Mouse (Mus musculus) kidney, adult 2 months (tissue): Measurements from ENCODE around the gene Il2rb. TPM values are rescaled to one million over a fixed set of nuclear protein-coding genes. Genes with fewer than 3 reads are reported as not detected.
A peak's percentile ranks its signal among the peaks of the same experiment; 100 is the strongest.

Experiments used
- DNase-seq: peaks from one replicate; pipeline ENCODE4 v3.0.0; 2021
- H3K27ac ChIP-seq: fragments of 200-500 bp; 2 replicates; pipeline ENCODE4 v1.5.1; 2012; ENCODE audit warnings: low read depth, low read length, control low read depth, inconsistent platforms; ENCODE audit not compliant: insufficient read depth
- H3K27me3 ChIP-seq: fragments of 200-500 bp; replicated peaks from 2 replicates; pipeline ENCODE4 v1.6.1; 2012; ENCODE audit warnings: mild to moderate bottlenecking, moderate library complexity, low read length, inconsistent platforms; ENCODE audit not compliant: control insufficient read depth, insufficient read depth
- H3K36me3 ChIP-seq: fragments of 200-500 bp; 2 replicates; pipeline ENCODE4 v1.6.1; 2012; ENCODE audit warnings: mild to moderate bottlenecking, moderate library complexity, low read length, inconsistent platforms; ENCODE audit not compliant: control insufficient read depth, insufficient read depth
- H3K4me1 ChIP-seq: fragments of 200-500 bp; 2 replicates; pipeline ENCODE4 v1.6.1; 2011; ENCODE audit warnings: low read length; ENCODE audit not compliant: control insufficient read depth, insufficient read depth
- H3K4me3 ChIP-seq: fragments of 200-500 bp; 2 replicates; pipeline ENCODE4 v1.5.1; 2011; ENCODE audit warnings: mild to moderate bottlenecking, low read depth, low read length, control low read depth; ENCODE audit not compliant: insufficient read depth
- CTCF ChIP-seq: fragments of 200-500 bp; conservative IDR thresholded peaks from 2 replicates; pipeline ENCODE4 v1.5.1; 2011; ENCODE audit warnings: low read depth, mild to moderate bottlenecking, control low read depth, low read length, moderate library complexity, mixed read lengths; ENCODE audit not compliant: insufficient read depth, insufficient read length
- POLR2A ChIP-seq: fragments of 200-500 bp; IDR thresholded peaks from one replicate; pipeline ENCODE4 v1.6.1; 2011; ENCODE audit warnings: low read depth, low read length, control low read depth
- WGBS: fragments of 180-500 bp; shearing (Covaris S2); methylation state at CpG from one replicate; pipeline ENCODE4 v1.1.7; 2018; 5-methylcytosine and 5-hydroxymethylcytosine counted together
- polyA plus RNA-seq: library from polyadenylated mRNA; depleted of rRNA; stranded (reverse); fragments of >200 nt; gene quantifications from 2 replicates; pipeline ENCODE4 v1.2.3, GENCODE M21; 2012

The Il2rb gene
- polyA plus RNA-seq, 1 experiment = 6.3 TPM

GRCm38 (mm10) chr15:78481448-78482000 lies 13.5 kb downstream of the Il2rb start:
- Histone ChIP-seq H3K27ac (no peak overlapping the region), H3K27me3 (no peaks in the 10 kb centered on the region), H3K4me1 (no peaks in the 10 kb centered on the region), H3K4me3 (no peak overlapping the region), H3K36me3 (no peaks in the 10 kb centered on the region)
- peak; percentile 6 for DNase-seq
- TF ChIP-seq POLR2A = no peak
- no peak for TF ChIP-seq CTCF
- WGBS = 54% methylated on average over 9 of the region's 9 CpGs

GRCm38 (mm10) chr15:78480991-78481390 lies 14.1 kb downstream of the Il2rb start:
- Histone ChIP-seq H3K4me3 (no peak overlapping the region), H3K27me3 (no peaks in the 10 kb centered on the region), H3K36me3 (no peaks in the 10 kb centered on the region), H3K4me1 (no peaks in the 10 kb centered on the region), H3K27ac (no peak overlapping the region)
- DNase-seq = no peak
- no peak for TF ChIP-seq CTCF
- no peak for TF ChIP-seq POLR2A
- 58% methylated on average over 2 of the region's 2 CpGs for WGBS

- no peak for TF ChIP-seq POLR2A
- no peak for TF ChIP-seq CTCF
- DNase-seq = no peak
- Histone ChIP-seq H3K4me3 (no peak overlapping the region), H3K4me1 (no peaks in the 10 kb centered on the region), H3K36me3 (no peaks in the 10 kb centered on the region), H3K27me3 (no peaks in the 10 kb centered on the region), H3K27ac (no peak overlapping the region)
- WGBS = 71% methylated on average over 7 of the region's 7 CpGs
Measured at GRCm38 (mm10) chr15:78480111-78480510, 15.0 kb downstream of the Il2rb start.

- TF ChIP-seq CTCF = no peak
- TF ChIP-seq POLR2A = no peak
- WGBS = 80% methylated on average over 5 of the region's 5 CpGs
- no peak overlapping the region for H3K27ac ChIP-seq
- H3K27me3 ChIP-seq = no peaks in the 10 kb centered on the region
- no peaks in the 10 kb centered on the region for H3K36me3 ChIP-seq
- no peaks in the 10 kb centered on the region for H3K4me1 ChIP-seq
- no peak overlapping the region for H3K4me3 ChIP-seq
- no peak for DNase-seq
Measured at GRCm38 (mm10) chr15:78479470-78479869, 15.6 kb downstream of the Il2rb start.

- no peak overlapping the region for H3K4me3 ChIP-seq
- WGBS = 90% methylated on average over 4 of the region's 4 CpGs
- TF ChIP-seq CTCF (no peak), POLR2A (no peak)
- H3K27me3 ChIP-seq = no peaks in the 10 kb centered on the region
- no peaks in the 10 kb centered on the region for H3K4me1 ChIP-seq
- no peaks in the 10 kb centered on the region for H3K36me3 ChIP-seq
- no peak for DNase-seq
- H3K27ac ChIP-seq = no peak overlapping the region
Measured at GRCm38 (mm10) chr15:78478073-78478472, 17.0 kb downstream of the Il2rb start.

- H3K36me3 ChIP-seq = no peaks in the 10 kb centered on the region
- no peak overlapping the region for H3K4me3 ChIP-seq
- no peak overlapping the region for H3K27ac ChIP-seq
- 89% methylated on average over 1 of the region's 1 CpGs for WGBS
- no peaks in the 10 kb centered on the region for H3K4me1 ChIP-seq
- no peak for TF ChIP-seq CTCF
- no peak for TF ChIP-seq POLR2A
- no peaks in the 10 kb centered on the region for H3K27me3 ChIP-seq
- no peak for DNase-seq
Measured at GRCm38 (mm10) chr15:78476878-78477277, 18.2 kb downstream of the Il2rb start.

GRCm38 (mm10) chr15:78475604-78476031 lies 19.5 kb downstream of the Il2rb start:
- DNase-seq = no peak
- 61% methylated on average over 3 of the region's 3 CpGs for WGBS
- H3K36me3 ChIP-seq = no peaks in the 10 kb centered on the region

GRCm38 (mm10) chr15:78473442-78473841 lies 21.6 kb downstream of the Il2rb start:
- TF ChIP-seq CTCF (no peak), POLR2A (no peak)
- no peaks in the 10 kb centered on the region for H3K27me3 ChIP-seq
- H3K36me3 ChIP-seq = no peaks in the 10 kb centered on the region
- DNase-seq = no peak
- H3K4me1 ChIP-seq = no peaks in the 10 kb centered on the region
- H3K4me3 ChIP-seq = no peak overlapping the region
- 87% methylated on average over 6 of the region's 6 CpGs for WGBS
- H3K27ac ChIP-seq = no peak overlapping the region

More at GRCm38 (mm10) chr15:78475604-78476031, 19.5 kb downstream of the Il2rb start:
- no peak overlapping the region for H3K27ac ChIP-seq
- H3K4me1 ChIP-seq = no peaks in the 10 kb centered on the region
- no peaks in the 10 kb centered on the region for H3K27me3 ChIP-seq
- no peak overlapping the region for H3K4me3 ChIP-seq
- no peak for TF ChIP-seq POLR2A
- TF ChIP-seq CTCF = no peak
